Mouse (Mus musculus) MN1 (cell line): ENCODE data around the gene Snx29.
"Not testable (repeated sequence)": the region's sequence is repeated elsewhere in the genome, so short reads cannot be mapped to it uniquely, and the experiment has no call there.

ENCODE experiments used
- DNase-seq: peaks from one replicate; pipeline ENCODE4 v3.0.0-alpha.2; 2016; ENCODE audit warnings: low spot score

Snx29 gene

DNA sequence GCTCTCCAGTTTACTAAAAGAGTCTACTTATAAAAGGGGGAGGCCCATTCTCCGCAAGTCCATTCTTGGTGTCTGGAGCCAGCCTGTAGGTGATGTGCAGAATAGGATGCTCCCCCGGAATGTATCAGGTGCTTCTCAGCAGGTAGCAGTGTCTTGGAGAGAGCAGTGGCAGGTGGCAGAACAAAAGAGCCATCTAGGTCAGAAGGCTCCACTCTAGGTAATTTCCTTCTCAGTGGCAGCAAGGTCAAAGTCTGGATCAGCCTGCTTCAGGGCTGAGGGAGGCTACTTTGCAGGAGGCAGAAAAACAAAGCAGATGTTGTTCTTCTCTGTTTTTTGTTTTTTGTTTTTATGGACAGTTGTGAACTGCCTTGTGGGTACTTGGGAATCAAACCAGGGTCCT is 37.9 kb downstream of the Snx29 start:
- not testable (repeated sequence) for DNase-seq

DNA sequence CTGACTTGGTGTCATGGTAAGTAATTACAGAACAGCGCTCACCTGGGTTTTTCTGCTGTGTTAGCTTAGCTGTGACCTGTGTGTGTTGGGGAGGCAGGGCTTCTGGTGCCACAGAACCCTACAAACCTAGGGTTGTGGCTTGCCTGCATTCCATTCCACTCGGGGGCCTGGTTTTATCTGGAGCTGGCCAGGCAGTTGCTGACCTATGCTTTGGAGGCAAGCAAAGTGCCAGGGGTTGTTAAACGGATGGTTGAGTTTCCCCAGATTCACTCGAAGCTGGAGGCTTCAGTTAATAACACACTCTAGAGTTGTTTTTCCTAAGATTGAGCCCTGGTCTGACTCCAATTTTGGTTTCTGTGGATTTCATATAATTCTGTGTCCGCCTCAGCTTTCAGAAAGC is 42.9 kb downstream of the Snx29 start:
- no peak for DNase-seq

DNA sequence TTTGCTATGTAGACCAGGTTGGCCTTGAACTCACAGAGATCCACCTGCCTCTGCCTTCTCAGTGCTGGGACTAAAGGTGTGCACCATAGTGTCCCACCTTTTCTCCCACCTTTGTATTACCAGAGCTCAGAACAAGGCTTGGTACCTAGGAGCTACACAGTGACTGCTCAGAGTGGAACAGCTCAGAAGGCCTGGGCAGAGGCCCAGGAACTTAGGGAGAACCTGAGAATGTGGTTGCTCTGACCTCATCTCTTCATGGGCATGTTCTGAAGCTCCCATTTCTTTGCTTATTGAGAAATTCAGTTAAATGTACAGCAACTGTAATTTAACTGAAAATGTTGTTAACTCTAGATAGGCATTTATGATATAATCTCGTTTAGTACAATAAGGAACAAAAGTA is 44.1 kb downstream of the Snx29 start:
- no peak for DNase-seq

DNA sequence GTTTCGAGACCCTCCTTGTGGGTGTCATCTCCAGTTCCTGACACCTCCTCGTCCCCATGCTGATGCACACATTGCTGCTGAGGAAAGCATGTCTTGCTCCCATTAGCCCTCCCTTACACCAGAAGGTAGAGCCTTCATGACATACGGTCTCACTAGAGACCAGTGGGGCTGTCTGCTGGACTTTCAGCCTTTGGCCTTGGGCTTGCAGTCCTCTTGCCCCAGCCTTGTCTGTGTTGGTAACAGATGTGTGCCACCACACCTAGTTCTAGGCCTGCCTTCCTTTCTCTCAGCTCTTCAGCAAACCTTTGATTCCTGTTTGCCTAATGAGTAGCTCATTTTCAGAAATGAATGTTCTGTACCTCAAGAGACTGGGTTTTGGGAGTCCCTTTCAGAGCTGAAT is 45.7 kb downstream of the Snx29 start:
- no peak for DNase-seq

DNA sequence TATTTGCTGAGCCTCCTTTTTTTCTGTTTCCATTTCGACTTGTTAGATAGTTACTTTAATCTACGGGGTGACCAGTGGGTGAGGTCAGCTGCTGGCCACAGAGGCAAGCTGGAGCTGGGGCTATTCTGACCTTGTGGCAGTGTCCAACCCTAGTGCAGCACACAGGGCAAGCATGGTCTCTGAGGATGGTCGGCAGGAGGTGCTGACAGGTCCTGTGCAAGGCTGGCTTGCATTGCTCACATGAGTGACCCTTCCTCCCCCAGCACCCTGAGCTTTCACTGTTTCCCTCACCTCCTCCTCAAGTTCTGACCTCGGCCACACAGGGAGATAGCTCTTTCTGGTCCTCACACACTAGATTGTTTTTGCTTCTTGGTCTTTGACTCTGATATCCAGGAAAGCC is 46.5 kb downstream of the Snx29 start:
- DNase-seq, result no peak

DNA sequence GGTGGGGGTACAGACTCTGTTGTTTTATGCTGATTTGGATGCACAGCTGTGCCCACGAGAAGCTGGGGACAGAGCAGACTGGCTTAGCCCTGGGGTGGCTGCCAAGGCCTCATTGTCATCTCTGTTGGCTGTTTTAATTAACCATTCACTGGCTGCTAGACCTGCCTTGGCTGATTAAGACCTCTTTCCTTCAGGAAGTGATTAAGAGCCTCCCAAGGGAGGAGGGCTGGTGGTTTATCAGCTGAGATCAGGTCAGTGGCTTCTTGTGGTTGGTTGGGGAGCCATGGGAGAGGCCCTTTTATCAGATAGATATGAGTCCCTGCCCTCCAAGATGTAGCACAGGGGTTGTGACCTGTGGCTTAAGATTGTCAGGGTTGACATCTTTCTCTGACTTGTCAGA is 46.9 kb downstream of the Snx29 start:
- peak; percentile 55 for DNase-seq

DNA sequence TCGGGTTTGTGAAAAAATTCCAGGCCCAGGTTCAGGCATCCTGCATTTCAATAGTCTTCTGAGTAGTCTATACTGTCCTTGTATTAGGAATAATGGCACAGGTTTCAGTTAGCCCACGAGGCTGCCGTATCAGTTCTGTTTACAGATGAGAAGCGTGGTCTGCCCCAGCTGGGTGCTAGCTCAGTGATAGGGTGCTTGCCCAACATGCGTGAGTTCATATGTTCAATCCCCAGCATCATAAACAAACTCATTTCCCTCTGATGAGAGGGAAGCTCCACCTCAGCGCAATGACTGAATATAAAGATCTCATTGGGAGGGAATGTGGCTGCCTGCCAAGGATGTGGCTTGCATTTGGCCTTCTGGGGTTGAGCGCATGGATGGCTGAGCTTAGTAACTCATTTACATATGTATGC is 47.4 kb downstream of the Snx29 start:
- peak; percentile 79 for DNase-seq

DNA sequence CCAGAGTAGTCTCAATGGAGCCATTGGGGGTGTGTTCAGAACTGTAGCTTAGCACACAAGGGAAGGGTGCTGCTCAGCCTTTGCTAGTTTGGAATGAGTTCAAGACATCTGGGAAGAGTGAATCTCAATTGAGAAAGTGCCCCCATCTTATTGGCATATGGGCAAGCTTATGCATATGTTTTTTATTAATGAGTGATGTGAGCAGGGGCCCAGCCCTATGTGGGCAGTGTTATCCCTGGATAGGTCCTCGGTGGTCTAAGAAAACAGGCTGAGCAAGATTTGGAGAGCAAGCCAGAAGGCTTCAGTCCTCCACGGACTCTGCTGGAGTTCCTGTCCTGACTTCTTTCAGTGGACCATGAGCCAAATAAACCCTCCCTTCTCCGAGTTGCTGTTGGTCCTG is 56.6 kb downstream of the Snx29 start:
- no peak for DNase-seq

DNA sequence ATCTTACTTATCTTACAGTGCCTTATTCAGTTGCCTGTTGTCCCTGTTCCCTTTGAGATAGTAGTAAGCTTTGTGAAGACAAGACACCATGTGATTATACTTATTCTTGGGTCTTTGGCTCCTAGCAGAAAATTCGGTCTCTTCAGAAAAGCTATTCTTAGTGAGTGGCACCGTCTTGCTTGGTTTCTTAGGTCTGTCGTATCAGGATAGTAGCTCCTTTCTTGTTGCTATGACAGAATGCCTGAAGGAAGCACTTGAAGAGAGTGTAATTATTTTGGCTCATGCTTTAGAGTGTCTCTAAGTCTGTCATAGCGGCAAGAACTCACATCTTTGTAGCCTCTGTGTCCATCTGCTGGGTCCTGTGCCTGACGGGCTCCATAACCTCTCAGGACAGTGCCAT is 57.3 kb downstream of the Snx29 start:
- DNase-seq, result no peak

DNA sequence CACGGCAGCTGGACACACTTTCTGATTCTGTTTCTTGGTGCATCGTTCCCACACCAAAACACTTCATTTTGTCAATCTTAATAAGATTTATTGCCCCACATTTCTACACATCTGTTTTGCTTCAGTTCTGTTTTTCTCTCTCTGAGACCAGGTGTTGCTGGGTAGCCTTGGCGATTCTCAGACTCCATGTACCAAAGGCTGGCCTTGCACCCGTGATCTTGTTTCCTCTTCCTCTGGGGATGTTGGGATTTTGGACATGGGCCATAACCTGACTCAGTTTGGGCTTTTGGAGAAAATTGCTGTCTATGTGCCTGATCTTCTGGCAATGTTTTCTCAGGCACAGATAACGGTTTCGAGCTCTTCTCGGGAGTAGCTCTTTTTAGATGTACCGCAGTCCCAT is 58.2 kb downstream of the Snx29 start:
- DNase-seq, result peak; percentile 65

DNA sequence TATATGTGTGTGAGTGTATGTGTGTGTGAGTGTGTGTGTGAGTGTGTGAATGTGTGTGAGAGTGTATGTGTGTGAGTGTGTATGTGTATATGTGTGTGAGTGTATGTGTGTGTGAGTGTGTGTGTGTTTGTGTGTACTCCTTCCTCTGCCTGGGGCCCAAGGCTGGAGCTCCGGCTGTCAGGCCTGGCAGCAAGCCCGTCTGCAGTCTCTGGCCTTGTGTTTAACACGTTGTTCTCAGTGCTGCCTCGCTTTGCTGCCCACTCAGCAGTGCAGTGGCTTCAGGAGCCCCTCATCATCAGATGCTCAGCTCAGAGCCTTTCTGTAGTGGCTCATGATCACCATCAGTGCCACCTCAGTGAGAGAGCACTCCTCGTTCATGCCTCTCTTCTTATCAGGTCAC is 61.7 kb downstream of the Snx29 start:
- peak; percentile 39 for DNase-seq

DNA sequence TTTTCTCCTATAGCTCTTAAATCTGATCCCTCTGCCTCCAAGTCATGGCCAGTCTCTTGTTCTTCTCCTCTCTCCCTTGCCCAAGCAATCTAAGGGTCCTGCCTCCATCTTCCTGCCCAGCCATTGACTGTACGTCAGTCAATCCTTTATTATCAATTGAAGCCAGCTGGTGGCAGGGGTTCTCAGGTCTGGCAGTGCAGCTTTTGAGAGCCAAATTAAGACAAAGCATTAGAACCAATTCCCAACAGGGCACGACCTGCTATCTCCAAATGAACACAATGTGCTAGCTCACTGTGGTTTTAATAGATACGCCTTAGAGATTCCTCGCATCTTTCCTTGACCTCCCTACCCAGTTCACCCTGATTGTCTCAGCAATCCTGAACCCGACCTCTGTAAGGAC is 62.4 kb downstream of the Snx29 start:
- no peak for DNase-seq

DNA sequence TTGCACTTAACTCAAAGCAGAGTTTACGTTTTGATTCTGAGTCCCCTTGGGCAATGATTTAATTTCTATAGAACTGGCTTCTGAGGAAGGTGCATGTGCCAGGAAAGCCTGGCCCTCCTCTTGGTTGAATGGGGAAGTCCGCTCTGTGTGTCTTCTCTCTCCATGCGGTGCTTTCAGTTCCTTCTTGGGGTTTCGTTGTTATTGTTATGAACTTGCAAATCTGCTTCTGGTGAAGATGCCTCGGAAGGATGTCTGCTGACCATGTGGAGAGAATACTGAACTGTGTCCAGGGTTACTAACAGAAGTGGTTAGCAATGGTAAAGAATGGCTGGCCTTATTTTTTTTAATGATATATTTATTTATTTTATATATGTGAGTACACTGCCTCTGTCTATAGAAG is 63.1 kb downstream of the Snx29 start:
- no peak for DNase-seq

DNA sequence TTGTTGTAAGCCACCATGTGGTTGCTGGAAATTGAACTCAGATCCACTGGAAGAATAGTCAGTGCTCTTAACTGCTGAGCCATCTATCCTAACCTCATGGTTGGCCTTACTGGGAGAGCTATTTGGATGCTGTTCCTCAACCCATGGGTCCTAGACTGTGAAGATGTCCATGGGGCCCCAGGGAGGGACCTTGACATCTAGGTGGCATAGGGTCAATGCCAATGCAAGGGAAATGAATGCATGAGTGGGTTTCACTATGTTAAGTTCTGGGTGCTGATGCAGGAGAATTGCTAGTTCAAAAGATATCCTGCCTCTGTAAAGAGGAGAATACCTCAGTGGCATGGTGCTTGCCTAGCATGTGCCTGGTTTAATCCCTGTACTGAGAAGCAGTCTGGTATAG is 63.5 kb downstream of the Snx29 start:
- DNase-seq, result no peak

DNA sequence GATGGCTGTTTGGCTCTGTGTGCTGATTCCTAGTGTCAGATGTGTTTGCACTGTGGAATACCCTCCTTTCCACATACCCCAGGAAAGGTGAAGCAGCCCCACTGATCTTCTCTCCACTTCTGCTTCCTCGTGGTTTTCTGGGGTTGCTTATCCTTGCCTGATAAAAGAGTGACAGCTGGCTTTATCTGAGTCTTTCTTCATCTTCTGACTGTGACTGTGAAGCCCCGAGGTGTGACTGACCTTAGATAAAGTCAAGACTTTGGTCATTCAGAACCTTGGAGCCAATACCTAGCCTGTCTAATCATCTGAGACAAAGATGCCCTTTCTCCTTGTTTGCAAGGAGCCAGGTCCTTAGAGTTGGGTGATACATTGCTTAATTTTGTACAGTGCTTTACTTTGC is 65.4 kb downstream of the Snx29 start:
- no peak for DNase-seq

DNA sequence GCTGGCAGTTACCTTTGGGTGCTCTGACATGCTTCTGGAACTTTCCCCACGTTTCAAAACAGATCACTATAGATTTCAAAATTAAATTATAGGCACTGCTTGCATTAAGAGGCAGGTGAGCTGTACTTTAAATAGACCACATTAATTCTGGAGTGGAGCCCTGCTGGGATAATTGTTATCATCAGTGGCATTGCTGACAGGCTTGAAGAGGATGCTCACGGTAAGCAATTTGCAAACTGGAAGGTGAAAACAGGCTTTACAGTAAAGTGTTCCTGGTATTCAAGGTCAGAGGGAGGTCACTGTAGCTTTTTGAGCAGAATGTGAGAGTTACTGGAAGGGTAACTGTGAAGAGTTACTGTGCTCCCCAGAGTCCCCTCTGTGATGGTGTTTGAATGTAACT is 66.6 kb downstream of the Snx29 start:
- no peak for DNase-seq

DNA sequence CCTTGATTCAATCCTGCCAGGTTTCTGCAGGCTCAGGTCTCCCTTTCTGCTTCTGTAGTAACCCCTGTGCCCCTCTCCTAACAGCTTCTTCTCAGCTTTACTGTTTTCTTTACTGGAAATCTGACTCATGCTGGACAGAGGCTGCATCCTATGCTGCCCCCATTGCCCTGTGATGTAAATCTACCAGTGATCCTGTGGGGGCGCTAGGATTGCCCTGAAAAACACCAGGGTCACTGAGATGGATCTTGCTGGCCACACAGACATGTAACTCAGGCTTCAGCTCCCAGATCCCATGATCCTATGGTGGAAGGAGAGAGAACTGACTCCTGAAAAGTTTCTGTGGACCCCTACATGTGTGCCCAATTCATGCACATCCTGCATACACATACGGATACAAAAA is 73.9 kb downstream of the Snx29 start:
- DNase-seq, result no peak

DNA sequence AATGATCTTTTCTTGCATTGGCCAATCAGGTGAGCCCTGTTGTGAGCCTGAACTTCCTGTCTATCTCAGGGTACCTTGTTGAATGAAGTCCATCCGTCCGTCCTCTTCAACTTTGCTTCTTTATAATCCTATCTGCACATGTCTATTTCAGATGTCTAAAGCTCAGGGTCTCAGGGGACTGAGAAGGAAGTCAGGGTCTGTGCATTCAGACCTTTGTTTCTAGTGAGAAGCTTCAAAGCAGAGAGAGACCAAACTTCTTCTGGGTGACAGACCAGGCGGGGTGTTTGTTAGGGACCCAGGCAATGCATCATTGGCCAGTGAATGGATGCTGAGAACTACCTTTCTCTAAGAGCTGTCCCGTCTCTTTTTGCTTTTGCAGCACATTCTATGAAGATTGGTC is 76.7 kb downstream of the Snx29 start:
- no peak for DNase-seq

DNA sequence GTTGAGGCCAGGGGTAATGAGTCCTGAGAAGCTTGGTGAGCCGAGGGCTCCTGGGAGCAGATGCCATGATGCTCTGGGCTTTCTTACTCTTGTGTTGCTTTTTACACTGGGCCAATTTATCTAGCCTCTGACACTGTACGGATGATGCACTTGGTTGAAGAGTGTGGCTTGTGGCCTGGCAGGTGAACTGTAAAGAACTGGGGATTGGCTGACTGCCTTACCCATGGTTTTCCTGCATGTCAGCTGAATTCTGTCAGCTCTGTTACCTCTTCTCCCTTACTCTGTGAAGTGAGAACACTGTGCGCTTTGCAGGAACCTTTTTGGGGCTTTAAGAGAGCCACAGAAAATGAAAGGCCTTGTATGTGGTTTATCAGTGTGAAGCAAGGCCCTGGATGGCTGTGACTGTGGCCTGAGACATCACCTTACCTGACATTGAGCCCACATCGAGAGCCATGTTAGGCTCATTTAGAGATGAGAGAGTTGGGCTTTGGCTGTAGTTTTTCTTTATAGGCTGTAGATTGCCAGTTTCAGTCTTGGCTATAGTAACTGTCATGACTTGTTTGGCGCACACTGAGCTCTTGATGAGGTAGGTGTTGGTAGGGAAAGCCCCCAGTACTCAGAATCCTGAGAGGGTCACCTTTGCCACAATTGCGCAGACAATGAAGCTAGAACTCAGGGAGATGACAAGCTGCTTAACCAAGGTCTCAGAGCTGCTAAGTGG is 77.3 kb downstream of the Snx29 start:
- DNase-seq, result no peak

DNA sequence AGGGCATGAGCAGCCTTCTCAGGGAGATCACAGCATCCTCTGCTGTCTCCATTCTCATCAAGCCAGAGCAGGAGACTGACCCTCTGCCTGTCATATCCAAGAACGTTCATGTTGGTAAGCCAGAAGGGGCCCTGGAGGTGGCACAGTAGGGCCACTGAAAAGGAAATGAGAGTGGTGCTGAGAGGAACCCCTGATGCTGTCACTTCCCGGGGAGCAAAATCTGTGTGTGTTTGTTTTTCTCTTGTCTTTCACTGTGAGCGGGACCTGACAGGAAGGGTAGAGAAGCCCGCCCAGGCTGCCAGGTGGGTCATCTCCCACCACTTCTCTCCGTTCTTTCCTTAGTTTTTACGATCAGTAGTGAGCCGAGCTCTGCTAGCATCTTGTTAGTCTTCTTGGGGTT is 78.2 kb downstream of the Snx29 start:
- DNase-seq, result no peak

DNA sequence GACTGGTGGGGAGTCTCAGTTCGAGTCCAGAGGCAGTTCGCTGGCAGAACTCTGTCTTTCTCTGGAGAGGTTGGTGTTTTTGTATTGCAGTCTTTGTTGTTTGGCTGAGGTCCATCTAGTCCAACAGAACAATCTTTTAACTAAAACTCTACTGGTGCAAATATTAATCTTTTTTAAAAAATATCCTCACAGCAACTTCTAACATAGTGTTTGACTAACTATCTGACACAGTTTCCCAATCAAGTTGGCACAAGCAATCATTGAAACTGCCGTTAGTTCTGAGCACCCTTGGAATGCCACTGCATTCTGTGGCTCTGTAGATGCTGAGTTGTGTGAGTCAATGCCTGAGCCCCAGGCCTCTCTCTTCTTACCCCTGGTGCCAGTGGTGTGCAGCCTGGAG is 82.5 kb downstream of the Snx29 start:
- no peak for DNase-seq

DNA sequence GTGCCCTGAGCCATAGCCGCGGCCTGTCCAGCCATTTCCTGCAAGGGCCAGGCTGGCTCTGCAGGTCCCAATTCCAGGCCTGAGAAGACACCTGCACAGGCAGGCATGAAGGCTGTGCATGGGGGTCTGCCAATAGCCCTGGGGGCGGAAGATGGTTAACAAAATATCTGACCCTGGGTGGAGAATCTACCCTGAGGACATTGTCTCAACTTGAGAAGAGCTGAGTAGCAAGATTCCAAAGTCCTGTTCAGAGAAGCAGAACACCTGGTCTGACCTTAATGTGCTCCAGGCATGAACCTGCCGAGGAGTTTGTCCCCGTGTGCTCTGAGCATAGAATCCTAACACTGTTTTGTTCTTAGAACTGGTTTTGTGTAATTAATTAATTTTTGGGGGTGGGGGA is 83.5 kb downstream of the Snx29 start:
- no peak for DNase-seq

DNA sequence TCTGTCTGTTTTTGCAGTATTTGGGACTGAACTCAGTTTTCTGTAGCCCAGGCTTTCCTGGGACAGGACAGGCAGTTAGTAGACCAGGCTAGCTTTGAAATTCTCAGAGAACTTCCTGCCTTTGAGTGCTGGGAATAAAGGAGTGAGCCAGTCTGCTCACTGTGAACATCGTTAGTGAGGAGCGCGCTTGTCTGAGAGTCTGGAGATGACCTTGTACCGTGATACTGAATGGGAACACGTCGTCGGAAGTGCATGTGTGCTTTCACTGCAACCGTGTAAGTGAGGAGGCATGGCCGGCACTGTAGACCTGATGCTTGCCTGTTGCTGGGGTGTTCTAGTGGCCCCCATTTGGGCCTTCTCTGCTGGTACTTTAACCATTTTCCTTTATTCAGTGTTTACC is 83.9 kb downstream of the Snx29 start:
- no peak for DNase-seq

DNA sequence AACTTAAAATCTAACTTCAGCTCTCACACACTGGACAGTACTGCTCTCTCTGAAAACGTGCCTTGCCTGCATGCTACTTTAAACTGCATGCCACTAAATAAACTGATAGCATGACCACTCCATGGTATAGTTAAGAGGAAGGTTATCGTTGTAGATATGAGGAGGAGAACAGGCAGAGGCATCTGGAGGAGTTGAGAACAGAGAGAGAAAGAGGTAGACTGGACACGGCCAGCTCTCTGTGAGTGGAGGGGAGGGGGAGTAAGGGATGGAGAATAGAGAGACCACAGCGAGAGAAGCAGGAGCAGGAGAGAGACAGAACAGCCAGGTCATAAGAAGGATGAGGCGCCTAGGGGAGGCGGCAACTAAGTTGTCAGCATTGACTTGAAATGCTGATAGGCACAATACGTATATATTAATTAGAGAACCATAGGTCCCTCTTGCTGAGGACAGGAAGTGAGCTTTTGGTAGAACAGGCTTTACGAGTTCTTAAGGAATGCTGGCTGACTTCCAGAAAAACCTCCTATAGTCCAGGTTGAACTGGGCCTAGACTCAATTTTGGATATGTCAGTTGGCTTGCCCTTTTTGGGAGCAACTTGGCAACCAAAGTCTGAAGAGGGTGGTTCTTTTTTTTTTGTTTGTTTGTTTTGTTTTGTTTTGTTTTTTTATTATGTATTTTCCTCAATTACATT is 85.4 kb downstream of the Snx29 start:
- no peak for DNase-seq
